Mouse (Mus musculus) olfactory bulb, adult 2 months (tissue): ENCODE measurements at regions not wholly inside any gene's neighbourhood (a gene's known extent, or its start where the extent isn't known, plus 50 kb on each side); places are given as distances from the start of the nearest gene placed in this dataset.

Source experiments
- CTCF ChIP-seq: fragments of 200-500 bp; IDR thresholded peaks from 2 replicates; pipeline ENCODE4 v1.5.1; 2012; ENCODE audit warnings: low read depth, mild to moderate bottlenecking, low read length, moderate library complexity; ENCODE audit not compliant: insufficient read depth
- POLR2A ChIP-seq: fragments of 200-500 bp; IDR thresholded peaks from 2 replicates; pipeline ENCODE4 v1.6.1; 2012; ENCODE audit warnings: mild to moderate bottlenecking, low read depth, low read length, moderate library complexity; ENCODE audit not compliant: insufficient read depth

DNA sequence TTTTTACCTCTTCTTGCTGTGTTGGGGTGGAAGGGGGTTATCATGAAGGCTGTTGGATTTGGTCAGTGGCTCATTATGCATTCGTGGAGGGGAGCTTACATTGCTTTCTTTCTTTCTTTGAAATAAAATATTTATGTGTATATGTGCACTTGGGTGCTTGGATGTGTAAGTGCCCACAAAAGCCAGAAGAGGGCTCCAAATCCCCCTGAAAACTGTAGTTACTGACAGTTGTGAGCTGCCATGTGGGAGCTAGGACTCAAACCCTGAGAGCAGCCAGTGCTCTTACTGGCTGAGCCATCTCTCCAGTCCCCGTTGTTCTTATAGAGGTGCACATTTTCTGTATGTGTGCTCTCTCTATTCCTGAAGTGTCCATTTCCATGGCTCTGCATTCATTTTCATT lies 415.6 kb upstream of the Zfp507 start:
- TF ChIP-seq CTCF (no peak), POLR2A (no peak)
